Mouse (Mus musculus) heart, postnatal 36 days (tissue): ENCODE measurements around the gene Prss57. TPM values are rescaled to one million over a fixed set of nuclear protein-coding genes. Genes with fewer than 3 reads are reported as not detected.

Experiments
- total RNA-seq, 2 experiments: library from RNA; stranded (reverse); gene quantifications; 2 replicates each; pipeline ENCODE4 v1.2.3; 2021

Gene Prss57
- total RNA-seq, 2 experiments from 2014 or later = not detected

Other genes starting within 250 kb of the Prss57 start
- 10 to 100 TPM; 11.1 to 12.7 TPM for gene Mier2, start 235.8 kb downstream of the Prss57 start, total RNA-seq
- gene Theg, start 203.6 kb downstream of the Prss57 start, total RNA-seq = not detected
- under 1 TPM in 1 of 2 experiments, not detected in 1; 0.08 TPM for gene C2cd4c, start 176.9 kb downstream of the Prss57 start, total RNA-seq
- gene Shc2, start 153.0 kb downstream of the Prss57 start, total RNA-seq = 1 to 10 TPM; 1.9 to 2.5 TPM
- gene Odf3l2, start 145.2 kb downstream of the Prss57 start, total RNA-seq = not detected
- not detected for gene Madcam1, start 126.4 kb downstream of the Prss57 start, total RNA-seq
- 10 to 100 TPM; 18.1 to 19.9 TPM for gene Tpgs1, start 121.6 kb downstream of the Prss57 start, total RNA-seq
- 100 to 1,000 TPM; 178 to 198 TPM for gene Cdc34, start 108.8 kb downstream of the Prss57 start, total RNA-seq
- 1 to 10 TPM; 6.5 to 8.4 TPM for gene Gzmm, start 101.9 kb downstream of the Prss57 start, total RNA-seq
- gene Bsg, start 86.5 kb downstream of the Prss57 start, total RNA-seq = 1,000 to 10,000 TPM; 1,389 to 1,395 TPM
- gene Hcn2, start 74.3 kb downstream of the Prss57 start, total RNA-seq = 10 to 100 TPM; 20.0 to 26.8 TPM
- 10 to 100 TPM; 42.3 to 48.0 TPM for gene Polrmt, start 44.4 kb downstream of the Prss57 start, total RNA-seq
- not detected for gene Fgf22, start 35.9 kb downstream of the Prss57 start, total RNA-seq
- 10 to 100 TPM; 23.6 to 24.6 TPM for gene Rnf126, start 24.0 kb downstream of the Prss57 start, total RNA-seq
- 1 to 10 TPM; 4.2 to 4.3 TPM for gene Fstl3, start 13.7 kb downstream of the Prss57 start, total RNA-seq
- gene Palm, start 2.6 kb upstream of the Prss57 start, total RNA-seq = 10 to 100 TPM; 56.0 to 87.0 TPM
- gene Misp, start 30.0 kb upstream of the Prss57 start, total RNA-seq = under 1 TPM in 1 of 2 experiments, not detected in 1; 0.62 TPM
- 10 to 100 TPM; 50.9 to 51.2 TPM for gene Ptbp1, start 63.5 kb upstream of the Prss57 start, total RNA-seq
- gene Prtn3, start 83.5 kb upstream of the Prss57 start, total RNA-seq = not detected
- gene Plppr3, start 83.7 kb upstream of the Prss57 start, total RNA-seq = not detected
- gene Elane, start 95.3 kb upstream of the Prss57 start, total RNA-seq = not detected
- gene Cfd, start 99.9 kb upstream of the Prss57 start, total RNA-seq = 10 to 100 TPM; 11.6 to 63.9 TPM
- gene Med16, start 118.0 kb upstream of the Prss57 start, total RNA-seq = 10 to 100 TPM; 53.0 to 53.2 TPM
- not detected for gene Gm26602, start 119.9 kb upstream of the Prss57 start, total RNA-seq
- under 1 TPM; 0.17 to 0.38 TPM for gene Kiss1r, start 126.0 kb upstream of the Prss57 start, total RNA-seq
- gene R3hdm4, start 130.2 kb upstream of the Prss57 start, total RNA-seq = 10 to 100 TPM; 81.0 to 88.1 TPM
- 1 to 10 TPM; 1.9 to 2.6 TPM for gene Arid3a, start 136.1 kb upstream of the Prss57 start, total RNA-seq
- 10 to 100 TPM; 25.6 to 28.8 TPM for gene Wdr18, start 169.2 kb upstream of the Prss57 start, total RNA-seq
- under 1 TPM; 0.27 to 0.28 TPM for gene Grin3b, start 179.8 kb upstream of the Prss57 start, total RNA-seq
- gene Tmem259, start 193.4 kb upstream of the Prss57 start, total RNA-seq = 100 to 1,000 TPM; 107 to 120 TPM
- gene Cnn2, start 197.6 kb upstream of the Prss57 start, total RNA-seq = 10 to 100 TPM; 29.9 to 30.6 TPM
- 1 to 10 TPM; 7.7 to 7.9 TPM for gene Abca7, start 205.5 kb upstream of the Prss57 start, total RNA-seq
- 1 to 10 TPM; 4.1 to 5.9 TPM for gene Arhgap45, start 225.7 kb upstream of the Prss57 start, total RNA-seq
- gene Polr2e, start 248.8 kb upstream of the Prss57 start, total RNA-seq = 10 to 100 TPM; 88.5 to 96.4 TPM